ENCODE assay signal across 8 mouse cellular contexts in the genomic region with DNA sequence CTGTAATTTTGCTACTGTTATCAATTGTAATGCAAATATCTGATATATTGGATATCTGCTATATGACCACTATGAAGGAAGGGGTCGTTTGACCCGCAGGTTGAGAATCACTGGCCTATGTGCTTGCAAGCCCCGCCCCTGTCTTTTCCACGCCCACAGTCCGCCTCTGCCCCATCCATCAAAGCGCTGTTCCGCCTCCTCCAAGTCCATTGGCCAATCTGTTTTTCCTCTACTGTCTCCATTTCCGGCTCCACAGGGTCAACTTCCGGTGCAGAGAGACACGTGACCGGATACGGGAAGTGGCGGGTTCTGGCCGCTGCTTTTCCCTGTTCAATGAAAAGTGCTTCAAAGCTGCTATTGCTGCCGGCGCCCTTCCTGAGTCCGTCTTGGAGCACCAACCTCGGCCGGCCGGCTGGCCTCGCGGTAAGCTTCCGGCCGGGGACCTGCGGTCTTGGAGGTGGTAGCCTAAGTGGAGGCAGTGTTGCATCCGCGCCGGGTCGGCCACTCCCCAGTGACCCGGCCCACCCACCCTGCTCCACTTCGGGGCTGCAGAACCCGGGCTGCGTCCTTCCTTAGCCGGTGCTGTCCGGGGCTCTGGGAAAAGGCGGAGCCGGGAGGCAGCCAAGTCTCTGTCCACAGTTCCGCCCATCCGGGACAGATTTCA. TPM values are rescaled to one million over a fixed set of nuclear protein-coding genes. Genes with fewer than 3 reads are reported as not detected.
DNase-seq lines count a peak whose midpoint lies in the region; ATAC-seq and TF ChIP-seq lines count a peak whose summit lies in the region.

A gene (plus strand): TSS at position 272 of the 664 bp plus-strand sequence.

- DNase-seq in G1E (ENCODE audit: low spot score) = peak; percentile 80
- peak; percentile 94 to 96 for DNase-seq in cerebellum, adult 18-20 months
- peak; percentile 92 to 94 for DNase-seq in heart, postnatal 36 days
- DNase-seq in layer of hippocampus, adult 2 months (ENCODE audit: low spot score in 2 of 2) = peak; percentile 92 to 96
- DNase-seq in lung, embryonic 14.5 days = peak; percentile 97
- peak; percentile 91 for DNase-seq in thymus, adult 2 months

- H3K27me3 ChIP-seq in G1E (ENCODE audit: insufficient read depth, low read length) = peaks cover 9% of the 10 kb centered on the region; the same call in 1 of the 2 replicates
- no peaks in the 10 kb centered on the region for H3K27me3 ChIP-seq in forebrain, embryonic 16.5 days (replicated peaks; ENCODE audit: control insufficient read depth, insufficient read depth, low read length)
- H3K27me3 ChIP-seq in lung, embryonic 14.5 days (ENCODE audit: insufficient read depth, low read length) = no peaks in the 10 kb centered on the region
- no peaks in the 10 kb centered on the region for H3K27me3 ChIP-seq in thymus, adult 2 months (ENCODE audit: control insufficient read depth, insufficient read depth, low read length)

- peak within 1 kb of the TSS; percentile 93 for H3K4me3 ChIP-seq in G1E (ENCODE audit: low read depth, low read length)
- H3K4me3 ChIP-seq in forebrain, embryonic 16.5 days (replicated peaks; ENCODE audit: low read length) = peak within 1 kb of the TSS; percentile 82
- peak within 1 kb of the TSS; percentile 80 for H3K4me3 ChIP-seq in layer of hippocampus, adult 2 months
- peak within 1 kb of the TSS; percentile 85 for H3K4me3 ChIP-seq in lung, embryonic 14.5 days (ENCODE audit: low read depth, low read length)
- H3K4me3 ChIP-seq in olfactory bulb, adult 2 months (ENCODE audit: insufficient read depth, low read depth, low read length) = peak within 1 kb of the TSS; percentile 68
- peak within 1 kb of the TSS; percentile 89 for H3K4me3 ChIP-seq in thymus, adult 2 months (ENCODE audit: control insufficient read depth, insufficient read depth, low read length)

- intact Hi-C loops in heart, postnatal 36 days (cut with DNase I) = loop anchor here (2.0 kb wide), 1 partner anchor 224 kb away; a partner anchor contains a TSS

- H3K9me3 ChIP-seq in G1E (replicated peaks) = no peaks in the 10 kb centered on the region
- H3K9me3 ChIP-seq in forebrain, embryonic 16.5 days (ENCODE audit: control insufficient read depth, low read length) = no peaks in the 10 kb centered on the region
- no peaks in the 10 kb centered on the region for H3K9me3 ChIP-seq in lung, embryonic 14.5 days (ENCODE audit: low read depth, low read length)

- ATAC-seq in G1E (ENCODE audit: extremely low read depth, insufficient number of reproducible peaks, low FRiP score, poor library complexity, severe bottlenecking) = peak; percentile 99
- peak; percentile 100 for ATAC-seq in forebrain, embryonic 16.5 days
- ATAC-seq in lung, embryonic 14.5 days (ENCODE audit: insufficient read depth) = peak; percentile 100

- peaks cover 33% of the 10 kb centered on the region for H3K4me1 ChIP-seq in G1E (ENCODE audit: insufficient read depth, low read depth, low read length)
- H3K4me1 ChIP-seq in forebrain, embryonic 16.5 days (replicated peaks; ENCODE audit: control insufficient read depth, insufficient read depth, low read length) = peaks cover 13% of the 10 kb centered on the region
- H3K4me1 ChIP-seq in lung, embryonic 14.5 days (ENCODE audit: insufficient read depth) = peaks cover 9% of the 10 kb centered on the region
- H3K4me1 ChIP-seq in olfactory bulb, adult 2 months (ENCODE audit: control insufficient read depth, insufficient read depth, low read length) = no peaks in the 10 kb centered on the region
- 0 out of 2 replicates have a peak, but pooled peaks cover 2% of the 10 kb centered on the region for H3K4me1 ChIP-seq in thymus, adult 2 months (replicated peaks; ENCODE audit: control insufficient read depth, insufficient read depth, low read length)

- TF ChIP-seq CTCF in G1E (IDR thresholded peaks at IDR 0.05; ENCODE audit: low read depth, low read length) = no peak
- no peak for TF ChIP-seq CTCF in layer of hippocampus, adult 2 months (conservative IDR thresholded peaks at IDR 0.05)
- no peak for TF ChIP-seq CTCF in lung, embryonic 14.5 days (IDR thresholded peaks at IDR 0.05; ENCODE audit: low read depth)
- TF ChIP-seq CTCF in olfactory bulb, adult 2 months (IDR thresholded peaks at IDR 0.05; ENCODE audit: insufficient read depth, low read depth, low read length) = no peak
- TF ChIP-seq CTCF in thymus, adult 2 months (IDR thresholded peaks at IDR 0.05; ENCODE audit: borderline replicate concordance, control insufficient read depth, extremely low read depth, insufficient read depth, low read length, poor library complexity) = 0 out of 2 replicates have a peak, but pooled peaks have one; percentile 28

- H3K27ac ChIP-seq in forebrain, embryonic 16.5 days (ENCODE audit: low read length) = peak within 1 kb of the TSS; percentile 68
- H3K27ac ChIP-seq in layer of hippocampus, adult 2 months = peak within 1 kb of the TSS; percentile 83
- H3K27ac ChIP-seq in lung, embryonic 14.5 days (ENCODE audit: low read depth) = peak within 1 kb of the TSS; percentile 91
- H3K27ac ChIP-seq in olfactory bulb, adult 2 months (ENCODE audit: insufficient read depth, low read depth, low read length) = no peak within 1 kb of the TSS
- H3K27ac ChIP-seq in thymus, adult 2 months (ENCODE audit: control insufficient read depth, insufficient read depth, low read length) = no peak within 1 kb of the TSS

- H3K9ac ChIP-seq in forebrain, embryonic 16.5 days (replicated peaks; ENCODE audit: low read depth, low read length) = peak within 1 kb of the TSS; percentile 79
- peak within 1 kb of the TSS; percentile 78 for H3K9ac ChIP-seq in lung, embryonic 14.5 days

- no peak for TF ChIP-seq POLR2A in olfactory bulb, adult 2 months (IDR thresholded peaks at IDR 0.05; ENCODE audit: insufficient read depth, low read depth, low read length)
- TF ChIP-seq POLR2A in thymus, adult 2 months (IDR thresholded peaks at IDR 0.05; ENCODE audit: control insufficient read depth, extremely low read depth, insufficient read depth, low read length, poor library complexity) = 0 out of 2 replicates have a peak, but pooled peaks have one; percentile 37

- peaks cover 25% of the 10 kb centered on the region for H3K36me3 ChIP-seq in G1E (replicated peaks)
- peaks cover 7% of the 10 kb centered on the region for H3K36me3 ChIP-seq in forebrain, embryonic 16.5 days (ENCODE audit: control insufficient read depth, insufficient read depth)
- no peaks in the 10 kb centered on the region for H3K36me3 ChIP-seq in lung, embryonic 14.5 days (ENCODE audit: insufficient read depth)
- H3K36me3 ChIP-seq in thymus, adult 2 months (ENCODE audit: control insufficient read depth, insufficient read depth, low read length) = no peaks in the 10 kb centered on the region

- peak within 1 kb of the TSS; percentile 90 for H3K4me2 ChIP-seq in forebrain, embryonic 16.5 days (ENCODE audit: low read length)
- H3K4me2 ChIP-seq in lung, embryonic 14.5 days = peak within 1 kb of the TSS; percentile 91

- under 1% methylated on average over 39 of the region's 39 CpGs for WGBS in forebrain, embryonic 16.5 days
- under 1% methylated on average over 39 of the region's 39 CpGs for WGBS in lung, embryonic 14.5 days
- under 1% methylated on average over 39 of the region's 39 CpGs for WGBS in olfactory bulb, adult 2 months
- under 1% methylated on average over 39 of the region's 39 CpGs for WGBS in thymus, adult 2 months

RNA-seq across cellular contexts. Expression of the gene that starts here (rescaled TPM):
- total RNA-seq in G1E (2014; fragmentation: Nextera tagmentation) (44.9 and 59.6 TPM in 2 replicates), G1E (2017) (72.3 and 73.8 TPM in 2 replicates)
- 1.6 and 2.2 TPM in 2 replicates for polyA plus RNA-seq in G1E (2012)
- polyA plus RNA-seq in forebrain, embryonic 16.5 days (2015; fragmentation: Nextera tagmentation; extraction: Ambion mirVana) = 68.6 and 74.0 TPM in 2 replicates
- total RNA-seq in heart, postnatal 36 days (2021) = 10 to 100 TPM; 11.9 to 15.2 TPM
- 10 to 100 TPM; 60.1 to 61.7 TPM for total RNA-seq in layer of hippocampus, adult 2 months (2021)
- polyA plus RNA-seq in lung, embryonic 14.5 days (2014; fragmentation: Nextera tagmentation; extraction: Ambion mirVana) = 37.6 and 38.6 TPM in 2 replicates
- not detected in 2 replicates for polyA plus RNA-seq in olfactory bulb, adult 2 months (2012; ENCODE audit: insufficient read depth, insufficient read length, low replicate concordance, missing spikeins)
- polyA plus RNA-seq in thymus, adult 2 months (2012; rRNA removed) = 21.4 and 27.2 TPM in 2 replicates

Comparison
In these comparisons a context has a peak if more than half of its experiments do, and no peak if none do; other contexts are left out.
1. H3K27ac ChIP-seq: peak in forebrain, embryonic 16.5 days (single experiment), layer of hippocampus, adult 2 months (single experiment) and lung, embryonic 14.5 days (single experiment); none in olfactory bulb, adult 2 months (single experiment) and thymus, adult 2 months (single experiment).
2. Peak in every context shown above with its lines, with median percentiles within 50 percentile points of each other: ATAC-seq, DNase-seq and H3K4me3 ChIP-seq.